Comparison of ENCODE assay signal across 10 mouse cellular contexts in genomic region chr2:30010840-30011281, GRCm38 (mm10). TPM values are rescaled to one million over a fixed set of nuclear protein-coding genes. Genes with fewer than 3 reads are reported as not detected.
DNase-seq lines count a peak whose midpoint lies in the region; ATAC-seq lines count a peak whose summit lies in the region.
"Had no signal": no experiment of that assay in that cellular context is flagged by ENCODE, and none has a peak within 500 bp of the region (broad histone marks: within the 10 kb centered on the region; RNA-seq: fewer than 3 reads in every experiment).

No protein-coding gene starts in this region.

- intact Hi-C loops in left cerebral cortex, postnatal 36 days (cut with DNase I) = no loop called here

- no peak overlapping the region for H3K9ac ChIP-seq in neural tube, embryonic 15.5 days (replicated peaks)

- H3K9me3 ChIP-seq in neural tube, embryonic 15.5 days (replicated peaks) = no peaks in the 10 kb centered on the region

- WGBS in neural tube, embryonic 15.5 days = 85% methylated on average over 8 of the region's 8 CpGs

- no peaks in the 10 kb centered on the region for H3K27me3 ChIP-seq in neural tube, embryonic 15.5 days (replicated peaks)

- H3K27ac ChIP-seq in neural tube, embryonic 15.5 days (replicated peaks) = 0 out of 2 replicates have a peak overlapping the region, but pooled peaks have one; percentile 9

- no peaks in the 10 kb centered on the region for H3K4me1 ChIP-seq in neural tube, embryonic 15.5 days

- no peak overlapping the region for H3K4me3 ChIP-seq in neural tube, embryonic 15.5 days (replicated peaks)
- H3K4me3 ChIP-seq: erythroblast, embryonic 14.5 days had no signal

- peak; percentile 48 to 81 for DNase-seq in adrenal gland, adult (ENCODE audit: inconsistent age in 2 of 2, low spot score in 1 of 2)
- no peak for DNase-seq in adrenal gland, postnatal 4 days (ENCODE audit: low spot score in 2 of 2)
- no peak for DNase-seq in neural tube, embryonic 10.5 days (ENCODE audit: extremely low spot score, low spot score)
- peak; percentile 23 to 63 for DNase-seq in heart, adult 9 months (ENCODE audit: low spot score in 2 of 2)
- DNase-seq in skeletal muscle tissue, adult 2 months (ENCODE audit: low read depth, low spot score) = peak; percentile 94
- DNase-seq in urinary bladder, adult 2 months (ENCODE audit: low spot score) = no peak
- DNase-seq in left cerebral cortex, postnatal 36 days (ENCODE audit: low spot score in 2 of 2) = no peak
- DNase-seq: thymus, adult 2 months had no signal

- no peak for ATAC-seq in neural tube, embryonic 15.5 days (ENCODE audit: low FRiP score)

- peaks cover 98% of the 10 kb centered on the region for H3K36me3 ChIP-seq in neural tube, embryonic 15.5 days

- no peak overlapping the region for H3K4me2 ChIP-seq in neural tube, embryonic 15.5 days

RNA-seq across cellular contexts. Expression of gene Wdr34, which starts 37.8 kb away (rescaled TPM):
- 10 to 100 TPM; 35.9 to 39.2 TPM for total RNA-seq in adrenal gland, postnatal 4 days (2021)
- polyA plus RNA-seq in neural tube, embryonic 15.5 days (2015; fragmentation: Nextera tagmentation; extraction: Ambion mirVana) = 63.0 and 72.9 TPM in 2 replicates
- 17.6 and 18.0 TPM in 2 replicates for polyA plus RNA-seq in urinary bladder, adult 2 months (2012; rRNA removed)
- 10 to 100 TPM; 38.6 to 40.8 TPM for total RNA-seq in left cerebral cortex, postnatal 36 days (2021)

RNA-seq across cellular contexts. Expression of gene Sptan1, which starts 45.5 kb away (rescaled TPM):
- total RNA-seq in adrenal gland, postnatal 4 days (2021) = 100 to 1,000 TPM; 230 to 284 TPM
- polyA plus RNA-seq in neural tube, embryonic 15.5 days (2015; fragmentation: Nextera tagmentation; extraction: Ambion mirVana) = 186 and 213 TPM in 2 replicates
- polyA plus RNA-seq in urinary bladder, adult 2 months (2012; rRNA removed) = 206 and 215 TPM in 2 replicates
- total RNA-seq in left cerebral cortex, postnatal 36 days (2021) = 100 to 1,000 TPM; 880 to 891 TPM

RNA-seq across cellular contexts. Expression of gene Set, which starts 46.3 kb away (rescaled TPM):
- 100 to 1,000 TPM; 326 to 328 TPM for total RNA-seq in adrenal gland, postnatal 4 days (2021)
- 285 and 330 TPM in 2 replicates for polyA plus RNA-seq in neural tube, embryonic 15.5 days (2015; fragmentation: Nextera tagmentation; extraction: Ambion mirVana)
- polyA plus RNA-seq in urinary bladder, adult 2 months (2012; rRNA removed) = 114 and 146 TPM in 2 replicates
- 100 to 1,000 TPM; 180 to 185 TPM for total RNA-seq in left cerebral cortex, postnatal 36 days (2021)

Comparison
In these comparisons a context has a peak if more than half of its experiments do, and no peak if none do; other contexts are left out.
1. DNase-seq: peak in adrenal gland, adult (2 of 2), heart, adult 9 months (2 of 2) and skeletal muscle tissue, adult 2 months (single experiment); none in adrenal gland, postnatal 4 days (0 of 2), neural tube, embryonic 10.5 days (single experiment), urinary bladder, adult 2 months (single experiment) and left cerebral cortex, postnatal 36 days (0 of 2).